Mouse (Mus musculus) spleen, postnatal 4 days (tissue): ENCODE measurements around the gene Lipt2.

Experiments used
- DNase-seq, 2 experiments: peaks; one replicate each; pipeline ENCODE4 v3.0.0; 2022; ENCODE audit warnings: low spot score in 2 of 2

Gene Lipt2

GRCm38 (mm10) chr7:100159105-100159841 is at the start of gene Lipt2:
Lipt2 (plus strand) TSS chr7:100159277.
- peak; percentile 87 to 93 for DNase-seq

- DNase-seq, result no peak
These were observed 47.6 kb upstream of the Lipt2 start for GRCm38 (mm10) chr7:100111506-100111905.

DNA sequence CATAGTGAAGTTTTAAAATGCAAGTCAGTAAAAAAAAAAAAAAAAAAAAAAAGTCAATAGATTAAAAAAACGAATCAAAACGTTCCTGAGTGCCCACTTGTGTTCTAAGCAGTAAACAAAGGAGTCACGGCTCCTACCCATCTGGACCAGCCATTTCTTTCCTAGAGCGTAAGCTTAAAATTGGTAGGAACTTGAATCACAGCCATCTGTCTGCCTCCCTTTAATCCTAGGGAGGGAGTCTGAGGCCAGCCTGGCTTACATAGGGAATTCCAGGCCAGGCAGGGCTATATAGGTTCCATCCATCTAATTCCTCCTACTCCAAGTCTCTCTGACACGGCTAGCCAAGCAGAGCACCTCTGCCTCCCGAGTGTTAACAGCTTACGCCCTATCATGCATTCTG is 45.3 kb upstream of the Lipt2 start:
- DNase-seq, result no peak

DNA sequence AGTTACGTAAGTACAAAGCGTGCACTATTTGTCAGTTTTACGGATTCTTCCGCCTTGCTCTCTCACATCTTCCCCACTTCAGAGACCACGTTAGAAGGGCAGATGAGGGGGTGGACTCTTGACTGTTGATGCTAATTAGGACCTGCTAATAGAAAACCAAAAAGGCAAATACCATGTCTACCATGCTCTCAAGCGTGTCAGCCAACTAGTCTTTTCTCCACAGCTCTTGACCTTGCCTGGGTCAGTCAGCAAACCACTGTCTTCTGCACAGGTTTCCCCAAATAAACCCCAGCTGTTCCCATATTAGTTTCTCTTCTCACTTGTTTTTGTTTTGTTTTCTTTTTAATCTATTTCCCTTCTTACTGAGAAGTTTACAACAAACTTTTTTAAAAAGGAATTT is 44.8 kb upstream of the Lipt2 start:
- no peak for DNase-seq

- DNase-seq, result peak; percentile 72 to 87
These were observed 38.3 kb upstream of the Lipt2 start for GRCm38 (mm10) chr7:100120791-100121261.

- peak; percentile 99 for DNase-seq
These were observed 37.7 kb upstream of the Lipt2 start, which contains the start of gene Pold3 for GRCm38 (mm10) chr7:100121376-100121789. Pold3 (minus strand) TSS chr7:100121565.

DNA sequence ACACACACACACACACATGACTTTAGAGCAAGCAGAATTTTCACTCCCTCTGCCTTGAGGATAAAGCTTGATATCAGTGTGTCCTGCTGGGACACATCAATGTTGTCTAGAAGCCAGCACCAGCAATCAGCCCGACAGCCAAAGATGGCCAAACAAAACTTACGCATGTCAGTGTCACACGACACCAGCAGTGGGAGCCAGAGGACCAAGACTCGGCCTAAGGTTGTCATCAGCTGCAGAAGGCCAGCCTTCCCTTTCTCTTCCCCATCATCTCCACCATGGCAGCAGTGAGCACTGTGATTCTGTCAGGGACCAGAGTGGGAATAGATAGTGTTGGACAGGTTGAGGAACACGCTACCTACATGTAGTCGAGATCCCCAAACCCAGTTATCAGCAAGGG is 35.6 kb upstream of the Lipt2 start:
- peak; percentile 48 to 73 for DNase-seq

- peak; percentile 49 to 83 for DNase-seq
These were observed 34.9 kb upstream of the Lipt2 start for GRCm38 (mm10) chr7:100124211-100124610.

DNA sequence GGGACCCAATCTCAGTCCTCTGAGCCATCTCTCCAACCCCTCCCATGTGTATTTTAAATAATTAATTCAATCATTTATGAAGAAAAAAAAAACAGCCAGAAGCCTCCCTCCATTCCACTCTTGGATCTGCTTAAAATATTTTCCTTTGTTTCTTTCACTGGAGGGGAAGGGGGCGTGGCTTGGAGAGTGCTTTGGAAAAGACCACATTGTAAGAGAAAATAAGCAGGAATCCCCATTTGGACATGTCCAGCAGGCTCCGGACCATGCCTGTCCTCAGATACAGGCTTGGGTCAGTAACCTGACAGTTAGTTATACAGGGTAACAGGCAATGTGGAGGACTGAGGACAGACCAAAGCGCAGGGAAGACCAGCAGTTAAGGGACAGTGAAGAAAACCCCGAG is 33.9 kb upstream of the Lipt2 start:
- no peak for DNase-seq

DNA sequence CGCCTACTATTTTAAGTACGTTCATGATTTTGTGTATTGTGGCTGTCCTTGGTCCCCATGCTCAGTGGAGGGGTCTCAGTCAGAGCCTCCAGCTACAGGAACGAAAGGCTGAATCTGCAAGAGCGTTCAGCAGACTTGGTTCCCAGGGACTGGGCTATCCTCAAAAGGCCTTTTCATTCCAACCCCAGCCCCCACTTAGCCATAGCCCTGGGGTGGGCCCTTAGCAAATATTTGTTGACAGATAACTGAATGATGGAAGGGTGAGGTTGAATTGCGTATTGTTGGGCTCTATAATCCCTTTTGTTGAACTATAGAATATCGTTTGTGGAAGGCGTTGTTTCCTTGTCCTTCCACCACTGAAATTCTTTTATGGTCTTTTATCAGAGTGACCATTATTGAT is 32.6 kb upstream of the Lipt2 start:
- no peak for DNase-seq

GRCm38 (mm10) chr7:100128262-100129041 is 30.6 kb upstream of the Lipt2 start:
- no peak for DNase-seq

DNA sequence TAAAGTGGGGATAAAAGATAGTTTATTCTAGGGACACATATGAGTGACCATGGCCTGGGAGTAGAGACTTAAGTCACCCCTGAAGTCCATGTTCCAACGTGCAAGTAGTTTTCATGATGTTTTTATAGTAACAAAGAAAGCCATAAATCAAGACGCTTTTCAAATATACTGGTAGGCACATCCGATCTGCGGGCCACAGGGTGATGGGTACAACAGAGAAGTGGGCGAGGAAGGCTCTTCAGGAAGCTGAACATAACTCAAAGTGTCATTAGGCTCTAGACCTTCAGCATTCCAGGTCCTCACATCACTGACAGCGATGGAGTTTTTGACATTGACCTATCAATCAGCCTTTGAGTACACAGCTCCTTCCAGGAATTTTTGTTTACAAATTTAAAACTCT is 28.5 kb upstream of the Lipt2 start:
- DNase-seq, result no peak

DNA sequence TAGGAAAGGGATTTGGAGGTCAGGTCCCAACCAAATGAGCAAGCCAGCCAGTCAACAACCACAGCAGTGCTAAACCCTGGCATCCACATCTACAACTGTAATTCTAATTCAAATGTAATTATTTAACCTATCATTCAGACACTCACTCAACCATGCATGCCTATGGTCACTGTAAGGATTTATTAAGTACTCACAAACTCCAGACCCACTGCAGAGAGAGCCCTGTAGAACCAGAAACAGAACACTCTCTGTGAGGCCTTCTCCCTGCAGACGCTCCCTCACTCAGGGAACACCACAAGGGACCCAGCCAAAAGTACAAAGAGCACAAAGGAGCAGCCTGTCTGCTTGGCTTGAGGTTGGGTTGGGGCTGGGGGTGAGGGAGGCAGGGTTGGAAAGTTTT is 26.7 kb upstream of the Lipt2 start:
- no peak for DNase-seq

DNA sequence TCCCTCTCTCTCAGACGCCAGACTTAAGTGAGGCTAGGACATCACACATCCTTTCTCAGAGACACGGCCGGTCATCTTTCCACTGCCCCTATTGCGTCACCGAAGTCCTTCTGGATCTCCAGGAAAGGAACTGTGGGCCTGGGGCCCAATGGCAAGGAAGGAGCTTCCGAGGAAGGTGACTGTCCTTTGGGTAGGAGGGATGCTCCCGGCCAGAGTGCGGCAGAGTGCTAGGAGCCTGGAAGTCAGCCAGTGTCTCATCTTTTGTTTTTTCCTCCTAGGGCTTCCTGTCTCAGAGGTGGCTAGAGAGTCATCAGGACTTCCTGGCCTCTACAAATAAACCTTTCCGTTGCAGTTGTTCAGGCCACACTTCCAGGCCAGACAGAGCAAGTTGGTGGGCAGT is 22.0 kb upstream of the Lipt2 start:
- DNase-seq, result no peak

GRCm38 (mm10) chr7:100138075-100138474 is 21.0 kb upstream of the Lipt2 start:
- no peak for DNase-seq

- no peak for DNase-seq
These were observed 18.5 kb upstream of the Lipt2 start for GRCm38 (mm10) chr7:100140591-100140990.

DNA sequence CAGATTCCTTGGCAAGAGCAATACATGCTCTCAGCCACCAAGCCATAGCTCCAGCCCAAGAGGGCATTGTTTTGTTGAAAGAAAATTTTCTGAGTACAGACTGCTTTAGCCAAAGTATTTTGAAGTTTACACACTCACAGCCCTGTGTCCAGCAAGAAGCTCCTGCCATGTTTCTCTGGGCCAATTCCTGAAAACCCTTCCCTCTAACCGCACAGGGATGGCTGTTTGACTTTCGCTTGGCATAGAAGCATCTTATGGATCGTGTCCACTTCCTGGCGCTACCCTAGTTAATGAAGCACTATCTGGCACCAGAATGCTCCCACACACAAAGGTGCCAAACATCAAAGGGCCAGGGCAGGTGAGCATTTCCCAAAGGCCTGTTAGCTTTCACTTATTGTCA is 10.5 kb upstream of the Lipt2 start:
- DNase-seq, result no peak

DNA sequence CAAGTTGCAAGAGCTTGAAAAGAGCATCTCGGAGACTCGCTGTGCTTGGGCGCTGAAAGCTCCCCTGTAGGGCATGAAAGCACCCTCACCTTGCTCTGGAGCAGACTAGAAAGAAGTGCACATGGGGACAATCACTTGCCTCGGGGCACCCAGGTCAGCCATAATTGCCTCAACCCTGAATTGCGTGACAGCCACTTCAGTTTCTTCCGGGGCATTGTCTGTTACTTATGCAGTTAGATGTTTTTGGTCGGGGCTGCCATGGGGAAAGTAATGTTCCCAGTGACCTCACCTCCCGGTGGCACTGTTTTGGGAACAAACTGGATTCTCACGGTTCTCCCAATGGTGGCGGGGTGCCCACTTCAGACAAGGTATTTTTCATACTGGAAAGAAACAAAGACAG is 9.0 kb upstream of the Lipt2 start:
- no peak for DNase-seq

DNA sequence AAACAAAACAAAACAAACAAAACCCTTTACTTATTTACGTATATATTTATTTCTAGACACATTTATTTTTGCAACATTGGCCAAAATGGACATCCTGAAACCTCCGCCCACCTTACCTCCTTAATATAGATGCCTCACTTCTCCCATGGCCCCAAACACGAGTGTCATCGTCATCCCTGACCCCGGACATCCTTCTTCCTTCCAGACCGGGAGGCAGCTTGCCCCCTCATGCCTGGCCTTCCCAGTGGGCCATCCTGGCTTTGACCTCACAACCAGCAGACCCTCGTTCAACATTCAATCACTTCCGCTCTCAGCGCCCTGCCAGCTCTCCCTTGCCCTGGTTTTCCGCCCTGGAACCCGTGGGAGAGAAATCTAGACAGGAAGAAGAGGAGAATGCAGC is 8.5 kb upstream of the Lipt2 start:
- no peak for DNase-seq

- no peak for DNase-seq
These were observed 1.4 kb upstream of the Lipt2 start for GRCm38 (mm10) chr7:100157669-100158068.

DNA sequence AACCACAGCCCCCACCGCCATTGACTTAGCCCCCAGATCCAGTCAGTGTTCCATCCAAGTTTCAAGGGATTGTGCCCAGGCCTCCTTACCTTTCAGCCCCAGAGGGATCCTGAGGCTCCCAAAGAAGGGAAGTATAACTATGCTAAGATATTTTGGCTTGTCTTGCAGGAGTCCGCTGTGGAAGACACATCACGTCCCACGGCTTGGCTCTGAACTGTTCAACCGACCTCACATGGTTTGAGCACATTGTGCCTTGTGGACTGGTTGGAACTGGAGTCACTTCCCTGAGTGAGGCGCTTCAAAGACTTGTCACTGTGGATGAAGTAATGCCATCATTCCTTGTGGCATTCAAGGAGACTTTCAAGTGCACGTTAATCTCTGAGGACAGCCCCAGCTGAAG is 929 bp downstream of the Lipt2 start:
- DNase-seq, result no peak

GRCm38 (mm10) chr7:100163506-100163905 is 4.4 kb downstream of the Lipt2 start:
- no peak for DNase-seq

DNA sequence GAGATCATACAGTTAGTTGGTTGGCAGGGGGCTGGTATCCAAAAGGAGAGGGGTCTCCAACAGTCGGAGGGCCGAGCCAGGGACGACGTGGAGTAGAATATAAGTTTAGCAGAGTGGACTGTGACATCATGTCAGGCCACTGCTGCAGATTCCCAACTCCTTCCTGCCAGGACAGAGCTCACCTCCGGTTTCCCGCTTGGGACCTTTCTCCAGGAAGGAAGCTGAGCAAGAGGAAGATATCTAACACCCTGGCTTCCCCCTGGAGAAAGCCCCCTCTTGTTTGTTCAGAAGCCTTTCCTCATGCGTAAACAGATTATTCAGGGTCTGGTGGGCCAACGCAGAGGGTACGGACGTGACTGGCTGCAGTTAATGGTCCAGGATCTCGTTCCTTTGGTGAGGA is 9.6 kb downstream of the Lipt2 start:
- DNase-seq, result no peak
